Mouse (Mus musculus) layer of hippocampus, postnatal 36 days (tissue): ENCODE measurements at regions not wholly inside any gene's neighbourhood (a gene's known extent, or its start where the extent isn't known, plus 50 kb on each side); places are given as distances from the start of the nearest gene placed in this dataset.

Experiments used
- DNase-seq, 2 experiments: peaks; one replicate each; pipeline ENCODE4 v3.0.0; 2022

DNA sequence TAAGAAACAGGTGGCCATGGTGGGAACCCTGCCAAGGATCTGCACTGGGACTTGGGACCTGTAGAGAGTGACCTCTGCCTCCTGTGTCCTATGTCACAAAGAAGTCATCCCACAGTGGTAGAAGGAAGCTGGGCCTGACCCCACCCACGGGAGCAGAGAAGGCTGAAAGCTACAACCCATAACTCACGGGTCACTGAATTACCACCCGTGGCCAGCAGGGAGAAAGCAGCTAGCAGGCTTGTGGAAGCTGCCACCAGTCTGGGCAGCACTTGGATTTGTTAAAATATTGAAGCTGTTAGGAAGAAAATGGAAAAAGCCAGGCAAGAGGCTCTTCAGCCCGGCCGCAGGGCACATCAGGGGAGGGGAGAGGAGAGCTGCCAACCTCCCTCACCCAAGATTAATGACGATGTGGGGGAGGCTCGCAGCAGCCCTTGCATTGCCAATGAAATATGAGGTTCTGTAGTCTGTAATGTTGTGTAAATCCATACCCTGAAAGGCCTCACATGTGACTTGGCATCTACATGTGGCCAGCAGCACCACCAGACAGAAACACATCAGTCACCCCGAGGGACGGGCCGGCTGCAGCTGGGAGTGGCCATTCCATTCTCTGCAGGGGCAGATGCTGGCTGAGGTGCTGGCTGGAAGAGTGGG, 94.5 kb downstream of the Olfm1 start:
- DNase-seq, result no peak

DNA sequence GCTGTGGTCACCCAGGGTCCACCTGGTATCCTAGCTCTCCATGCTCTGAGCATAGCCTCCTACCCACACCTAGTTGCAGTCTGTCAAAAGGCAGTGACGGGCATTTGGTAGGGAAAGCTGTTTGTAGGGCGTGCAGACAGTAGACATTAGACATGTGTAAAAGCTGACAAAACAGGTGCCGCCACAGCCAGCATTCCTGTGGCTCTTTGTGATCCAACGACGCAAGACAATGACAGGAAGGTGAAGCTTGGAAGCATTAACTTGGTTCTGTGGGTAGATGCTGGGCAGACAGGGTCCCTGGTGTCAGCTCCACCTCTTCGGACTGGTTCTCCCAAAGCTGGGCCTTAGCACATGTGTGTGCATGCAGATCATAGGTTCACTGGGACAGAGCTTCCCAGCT, 96.5 kb downstream of the Olfm1 start:
- no peak for DNase-seq

DNA sequence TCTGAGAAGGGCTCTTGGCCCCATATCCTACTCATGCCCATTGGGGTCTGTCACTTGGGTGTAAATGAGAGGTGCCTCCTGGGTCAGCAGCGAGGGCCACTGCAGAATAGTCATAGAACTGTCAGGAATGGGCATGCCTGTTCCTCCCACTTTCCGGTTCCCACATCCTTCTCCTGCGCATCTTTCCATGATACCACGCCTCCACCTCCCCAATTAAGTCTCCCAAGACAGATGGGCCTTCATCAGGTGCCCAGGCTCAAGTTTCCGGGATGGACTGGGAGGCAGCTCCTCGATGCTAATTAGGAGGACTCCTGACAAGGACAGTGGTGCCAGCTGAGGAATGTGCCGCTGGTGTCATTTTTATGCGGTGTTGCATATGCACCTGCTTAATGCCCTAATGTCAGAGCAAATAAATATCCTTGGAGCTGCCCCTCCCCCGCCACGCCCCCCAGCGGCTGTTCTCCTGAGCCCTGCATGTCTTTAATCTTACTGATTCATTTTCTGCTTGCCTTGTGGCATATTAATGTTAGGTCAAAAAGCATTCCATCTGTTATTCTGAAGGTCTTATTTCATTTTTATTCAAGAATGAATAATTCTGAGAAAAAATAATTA, 97.2 kb downstream of the Olfm1 start:
- DNase-seq, result no peak

DNA sequence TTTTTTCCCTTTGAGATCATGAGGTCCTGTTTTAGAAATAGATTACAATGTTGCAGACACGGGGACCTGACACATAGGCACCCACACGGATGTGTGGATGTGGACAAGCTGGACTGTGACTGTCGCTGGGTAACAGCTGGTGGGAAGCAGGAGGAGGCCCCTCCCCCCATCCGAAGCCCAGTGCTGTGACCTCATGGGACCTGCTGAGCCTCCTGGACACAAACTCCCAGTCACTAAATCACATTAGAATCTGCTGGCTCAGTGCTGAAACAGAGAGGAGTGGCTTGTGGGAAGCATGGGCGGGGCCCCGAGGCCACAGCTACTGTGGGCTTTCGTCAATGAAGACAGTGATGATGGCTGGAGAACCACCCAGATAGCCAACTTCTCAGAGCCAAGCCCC, 101.7 kb downstream of the Olfm1 start:
- DNase-seq, result no peak

DNA sequence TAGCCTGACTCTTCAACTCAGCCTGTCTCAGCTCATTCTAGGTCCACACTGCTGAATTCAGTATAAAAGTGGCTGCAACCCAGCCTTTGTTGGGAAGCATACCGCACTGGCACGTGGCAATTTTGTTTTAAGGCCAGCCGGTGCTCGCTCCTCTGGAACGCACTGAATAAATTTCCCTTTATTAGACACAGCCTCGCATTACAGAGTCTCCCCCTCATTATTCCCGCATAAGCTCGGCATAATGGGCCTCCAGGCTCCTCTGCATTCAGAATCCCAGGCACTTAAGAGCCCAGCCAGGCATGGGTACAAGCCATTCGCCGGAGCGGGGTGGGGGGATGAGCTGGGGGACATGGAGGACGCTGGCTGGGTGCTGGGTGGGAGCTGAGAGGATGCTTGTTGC, 103.4 kb downstream of the Olfm1 start:
- DNase-seq, result no peak

DNA sequence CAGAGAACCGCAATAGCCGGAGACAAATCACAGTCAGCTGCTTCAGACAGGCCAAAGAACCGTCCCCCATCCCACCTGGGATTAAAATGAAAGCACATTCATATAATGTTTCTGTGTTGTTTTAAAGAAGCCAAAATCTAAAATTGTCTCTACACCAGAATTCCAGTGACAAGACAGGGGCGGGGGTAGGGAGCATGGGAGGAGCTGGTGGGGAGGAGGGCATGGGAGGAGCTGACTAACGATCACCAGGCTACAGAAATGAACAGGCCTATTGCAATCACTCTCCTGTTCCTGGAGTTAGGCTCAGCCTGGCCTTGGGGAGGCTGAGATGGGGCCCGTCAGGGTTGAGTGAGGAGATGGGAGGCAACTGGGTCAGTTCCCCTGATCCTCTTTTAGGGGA, 105.9 kb downstream of the Olfm1 start:
- no peak for DNase-seq

DNA sequence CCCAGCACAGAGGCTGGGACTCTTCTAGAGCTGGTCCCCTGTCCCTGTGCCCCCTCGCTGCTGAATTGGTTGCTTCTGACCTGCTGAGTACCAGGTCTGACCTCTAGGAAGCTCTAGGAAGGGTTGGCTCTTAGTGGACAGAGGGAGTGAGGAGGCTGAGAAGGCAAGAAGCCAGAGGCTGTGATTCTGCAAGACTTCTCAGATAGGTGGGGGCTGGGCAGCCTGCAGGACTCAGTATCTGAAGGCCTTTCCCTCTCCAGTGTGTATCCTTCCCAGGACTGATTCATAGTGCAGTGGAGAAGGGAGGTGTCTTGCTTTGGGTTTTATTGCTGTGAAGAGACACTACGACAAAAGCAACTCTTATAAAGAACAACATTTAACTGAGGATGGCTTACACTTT, 106.6 kb downstream of the Olfm1 start:
- DNase-seq, result no peak

DNA sequence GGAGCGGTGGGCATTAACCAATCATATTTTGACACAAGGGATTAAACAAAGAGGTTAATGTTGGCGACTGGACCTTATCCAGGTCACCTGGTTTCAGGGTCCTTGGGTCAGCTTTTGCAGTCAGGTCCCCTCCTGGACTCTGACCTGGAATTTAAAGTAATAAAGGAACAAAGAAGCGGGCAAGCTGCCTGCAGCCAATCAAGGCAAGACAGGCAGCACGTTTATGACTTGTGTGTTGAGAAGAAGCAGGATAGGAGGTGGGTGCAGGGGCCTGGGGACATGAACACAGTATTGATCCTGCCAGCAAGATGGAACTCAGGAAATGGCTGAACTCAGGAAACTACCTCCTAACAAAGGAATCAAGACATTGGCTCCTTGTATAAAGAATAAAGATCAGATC, 108.5 kb downstream of the Olfm1 start:
- DNase-seq, result no peak

DNA sequence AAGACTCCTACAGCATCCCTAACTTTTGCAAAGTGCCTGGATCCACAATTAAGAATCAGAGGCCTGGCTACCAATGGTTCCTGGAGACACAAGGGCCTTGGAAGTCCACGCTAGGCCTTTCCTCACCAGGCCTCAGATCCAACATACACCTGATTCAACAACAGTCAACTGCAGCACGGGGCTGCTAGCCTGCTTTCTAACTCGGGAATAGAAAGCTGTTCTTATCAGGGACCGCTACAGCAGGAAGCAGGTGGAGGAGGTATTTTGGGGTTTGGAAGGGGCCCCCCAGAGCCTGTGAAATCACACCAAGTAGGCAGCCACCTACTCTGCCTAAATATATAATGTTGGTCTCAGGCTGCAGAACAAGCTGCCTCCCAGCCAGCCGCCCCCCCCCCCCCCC, 111.1 kb downstream of the Olfm1 start:
- DNase-seq, result no peak

DNA sequence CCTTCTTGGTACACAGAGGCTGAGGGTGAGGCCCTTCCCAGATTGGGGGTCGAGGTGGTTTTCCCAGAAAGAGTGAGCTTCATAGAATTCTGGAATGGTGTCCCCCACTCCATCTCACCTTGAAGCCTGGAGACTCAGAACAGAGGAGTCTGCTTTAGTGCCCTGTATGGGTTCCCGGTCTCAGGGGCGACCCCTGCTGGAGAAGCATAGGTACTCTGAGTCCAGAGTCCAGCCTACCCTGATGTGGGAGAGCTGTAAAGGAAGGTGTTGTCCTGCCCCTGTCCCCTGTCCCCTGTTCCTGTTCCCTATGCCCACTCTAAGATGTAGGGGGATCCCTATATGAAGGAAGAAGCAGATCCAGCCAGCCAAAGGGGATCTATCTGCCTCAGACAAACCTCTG, 111.9 kb downstream of the Olfm1 start:
- peak in 1 of 2 experiments; percentile 40 for DNase-seq

DNA sequence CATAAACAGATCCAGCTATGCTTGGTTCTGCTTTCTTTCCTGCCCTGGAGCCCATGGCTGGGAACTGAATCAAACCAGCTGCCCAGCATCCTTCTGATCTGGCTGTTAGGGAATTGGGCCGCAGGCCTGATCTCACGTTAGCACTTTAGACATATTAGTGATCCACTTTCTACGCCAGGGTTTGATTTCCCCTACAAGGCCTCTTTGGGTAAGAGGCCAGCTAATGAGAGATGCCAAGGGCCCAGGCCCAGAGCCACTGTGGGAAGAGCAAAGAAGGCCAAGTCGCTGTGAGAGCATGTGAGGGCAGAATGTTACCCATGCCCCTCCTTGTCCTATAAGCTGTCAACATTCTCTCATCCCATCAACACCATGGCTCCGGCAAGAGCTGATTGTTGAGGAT, 116.3 kb downstream of the Olfm1 start:
- DNase-seq, result no peak

DNA sequence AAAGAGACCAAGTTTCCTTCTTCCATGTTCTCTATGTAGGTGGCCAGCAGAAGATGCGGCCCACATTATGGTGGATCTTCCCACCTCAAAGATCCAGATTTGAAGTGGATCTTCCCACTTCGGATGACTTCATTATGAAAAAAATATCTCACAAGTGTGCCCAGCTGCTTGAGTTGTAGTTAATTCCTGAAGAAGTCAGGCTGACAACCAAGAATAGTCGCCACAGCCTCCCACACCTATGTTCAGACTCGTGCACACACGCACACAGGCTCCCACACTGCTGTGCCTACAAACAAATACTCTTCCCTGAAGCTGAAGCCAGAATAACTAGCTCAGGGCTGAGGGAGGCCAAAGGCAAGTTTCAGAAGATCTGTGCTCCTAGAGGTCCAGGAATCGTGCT, 119.4 kb downstream of the Olfm1 start:
- no peak for DNase-seq

DNA sequence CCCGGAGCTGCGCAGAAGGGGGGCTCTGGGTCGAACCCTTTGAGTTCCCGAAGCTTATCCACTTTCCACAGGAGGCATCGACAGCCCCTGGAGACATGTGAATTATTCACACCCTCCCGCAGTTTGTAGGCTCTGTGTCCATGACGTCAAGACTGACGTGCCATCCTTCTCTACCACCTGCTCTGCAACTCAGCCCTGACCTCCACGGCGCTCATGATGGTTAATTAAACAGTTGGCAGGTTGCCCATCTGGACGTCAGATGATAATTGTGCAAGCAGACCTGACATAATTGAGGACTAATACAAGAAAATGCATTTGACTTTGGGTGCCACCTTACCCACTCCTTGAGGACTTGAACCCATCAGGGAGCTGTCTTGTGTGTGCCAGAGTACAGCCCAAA, 121.1 kb upstream of the Ppp1r26 start:
- DNase-seq, result no peak

DNA sequence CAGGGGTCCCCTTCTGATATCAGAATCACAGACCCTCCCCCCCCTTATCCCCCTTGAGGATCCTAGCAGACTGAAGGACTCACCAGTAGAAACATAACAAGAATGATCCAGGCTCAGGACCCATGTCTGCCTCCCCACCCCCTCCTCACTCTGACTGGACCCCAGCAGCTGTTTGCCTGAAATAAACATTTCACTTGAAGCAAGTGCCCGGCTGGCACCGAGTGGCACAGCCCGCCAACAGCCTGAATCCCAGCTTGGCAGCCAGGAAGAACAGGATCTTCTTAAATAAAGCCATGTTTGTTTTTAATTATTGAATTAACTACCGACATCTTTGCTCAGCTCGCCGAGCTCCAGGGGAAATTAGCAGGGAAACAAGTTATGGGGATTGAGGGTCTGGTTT, 120.5 kb upstream of the Ppp1r26 start:
- no peak for DNase-seq

DNA sequence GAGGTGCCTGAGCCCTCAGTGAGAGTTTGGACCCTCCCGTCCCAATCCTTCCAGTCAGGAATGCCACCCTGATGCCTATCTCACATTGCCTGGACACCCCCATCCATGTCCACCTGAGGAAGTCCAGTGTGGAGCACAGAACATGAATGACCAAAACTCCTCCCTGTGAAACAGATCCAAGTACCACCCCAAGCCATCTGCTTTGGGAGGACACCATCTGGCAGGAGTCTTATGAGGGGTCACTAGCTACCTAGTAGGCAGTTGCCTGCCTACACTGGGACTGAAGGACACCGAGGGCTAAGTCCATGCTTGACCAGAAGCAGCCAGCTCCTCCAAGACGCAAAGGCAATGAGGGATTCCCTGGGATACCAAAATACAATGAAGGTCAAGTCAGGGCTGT, 119.9 kb upstream of the Ppp1r26 start:
- DNase-seq, result no peak

DNA sequence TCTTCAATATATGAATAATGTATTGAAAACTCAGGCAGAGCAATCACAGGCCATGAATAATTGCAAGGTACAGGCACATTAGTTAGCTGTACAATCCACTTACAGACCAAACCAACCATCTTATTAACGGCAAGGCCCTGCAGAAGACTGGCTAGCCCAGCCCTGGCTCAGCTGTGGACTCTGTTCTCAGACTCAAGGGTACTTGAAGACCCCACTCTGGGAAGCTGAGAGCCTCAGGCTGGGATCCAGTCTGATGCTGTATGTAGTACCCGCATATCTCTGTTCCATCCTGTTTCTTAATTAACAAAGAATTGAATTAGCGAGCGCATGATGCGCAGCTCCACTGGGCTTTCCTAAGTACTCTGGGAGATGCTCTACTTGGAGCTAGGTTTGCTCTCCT, 117.5 kb upstream of the Ppp1r26 start:
- DNase-seq, result no peak

DNA sequence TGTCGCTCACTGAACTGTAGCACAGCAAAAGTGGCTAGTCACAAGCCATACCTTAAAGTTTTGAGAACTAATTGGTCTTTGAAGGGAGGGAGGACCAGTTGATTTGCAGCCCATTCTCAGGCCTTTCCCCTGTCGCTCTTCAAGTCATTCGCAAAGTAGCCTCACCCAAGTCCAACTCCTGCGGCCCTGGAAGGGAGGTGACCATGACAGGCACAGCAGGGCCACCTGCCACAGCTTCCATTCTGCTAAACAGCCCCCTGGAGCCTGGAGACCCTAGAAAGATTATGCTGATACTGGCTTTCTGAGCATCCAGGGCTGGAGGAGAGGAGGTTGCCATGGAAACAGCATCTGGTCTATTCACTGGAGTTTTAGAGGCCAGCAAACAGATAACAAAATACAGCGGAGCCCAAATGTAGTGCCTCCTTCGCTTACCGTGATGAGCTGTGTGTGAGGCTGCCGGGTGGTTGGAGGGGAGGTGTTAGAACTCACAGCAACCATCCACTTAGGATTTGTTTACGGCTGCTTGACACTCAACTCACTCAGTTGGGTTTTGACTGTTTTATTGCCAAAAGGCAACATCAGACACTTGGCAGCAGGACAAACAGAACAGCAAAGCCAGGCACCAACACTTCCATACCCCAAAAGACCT, 111.3 kb upstream of the Ppp1r26 start:
- peak in 1 of 2 experiments; percentile 30 for DNase-seq

DNA sequence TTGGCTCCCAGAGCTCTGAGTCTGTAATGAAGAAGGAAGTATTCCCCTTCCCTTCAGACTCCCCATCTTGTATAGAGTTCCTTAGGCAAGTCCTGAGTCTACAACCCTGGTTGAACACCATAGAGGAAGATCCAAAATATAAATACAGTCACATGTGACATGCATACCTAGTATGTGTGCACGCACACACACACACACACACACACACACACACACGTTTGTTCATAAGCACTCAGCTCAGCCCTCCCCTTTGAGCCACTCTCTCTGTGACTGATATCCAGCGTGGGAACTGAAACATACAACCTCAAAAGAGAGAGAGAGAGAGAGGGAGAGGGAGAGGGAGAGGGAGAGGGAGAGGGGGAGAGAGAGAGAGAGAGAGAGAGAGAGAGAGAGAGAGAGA, 110.8 kb upstream of the Ppp1r26 start:
- no peak for DNase-seq

DNA sequence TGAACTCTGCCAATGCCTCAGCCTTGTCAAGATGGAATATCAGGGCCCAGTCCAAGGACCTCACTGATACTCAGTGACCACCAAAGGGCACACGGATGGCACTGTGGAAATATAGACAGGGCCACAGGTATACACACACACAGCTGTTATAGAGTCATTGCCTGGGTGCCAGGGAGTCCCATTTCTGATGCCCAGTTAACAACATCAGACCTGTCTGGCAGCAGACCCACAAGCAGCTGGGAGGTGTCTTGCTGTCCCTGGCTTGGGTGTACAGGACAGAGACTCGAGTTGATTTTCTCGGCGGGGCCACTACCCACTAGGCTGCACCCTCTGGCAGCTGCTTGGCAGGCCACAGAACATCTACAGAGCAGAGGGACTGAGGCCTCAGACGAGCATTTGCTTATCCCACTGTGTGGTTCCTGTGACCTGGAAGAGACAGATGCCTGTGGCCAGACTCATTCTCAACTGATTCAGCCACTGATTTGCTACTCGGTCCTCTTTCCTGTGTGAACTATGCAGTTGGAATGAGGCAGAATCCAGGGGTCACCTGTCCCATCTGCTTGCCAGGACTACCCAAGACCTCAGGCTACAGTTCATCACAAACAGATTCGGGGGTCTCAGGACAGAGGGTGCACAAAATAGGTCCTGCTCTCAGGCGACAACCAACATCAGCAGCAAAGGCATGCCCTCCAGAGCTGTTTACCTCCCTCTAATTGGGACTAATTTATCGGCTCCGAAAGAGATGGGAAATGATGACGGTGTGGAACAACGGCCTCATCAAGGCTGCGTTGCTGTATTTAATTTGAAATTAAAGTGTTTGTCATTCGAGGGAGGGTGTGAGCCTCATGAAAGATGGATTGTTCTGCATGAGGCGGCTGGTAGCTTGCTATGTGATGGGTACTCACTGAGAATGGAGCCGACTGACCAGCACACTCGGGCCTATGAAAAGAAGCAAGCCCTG, 110.0 kb upstream of the Ppp1r26 start:
- DNase-seq, result no peak

DNA sequence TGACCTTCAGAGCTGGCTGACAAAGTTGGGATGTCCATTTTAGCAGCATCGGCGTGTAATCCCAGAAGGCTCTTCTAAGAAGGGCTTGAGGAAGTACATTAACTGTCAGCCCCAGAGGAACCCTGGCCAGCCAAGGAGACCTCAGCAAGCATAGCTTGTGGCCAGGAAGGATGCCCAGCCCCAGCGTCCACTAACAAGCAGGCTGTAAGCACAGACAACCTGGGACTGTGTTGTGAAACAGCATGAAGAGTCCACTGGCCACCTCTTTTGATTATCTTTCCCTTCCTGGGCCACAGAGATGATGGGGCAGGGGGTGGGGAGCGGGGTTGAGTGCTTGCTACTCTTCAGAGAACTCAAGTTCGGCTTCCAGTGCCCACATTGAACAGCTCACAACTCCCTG, 109.0 kb upstream of the Ppp1r26 start:
- no peak for DNase-seq

DNA sequence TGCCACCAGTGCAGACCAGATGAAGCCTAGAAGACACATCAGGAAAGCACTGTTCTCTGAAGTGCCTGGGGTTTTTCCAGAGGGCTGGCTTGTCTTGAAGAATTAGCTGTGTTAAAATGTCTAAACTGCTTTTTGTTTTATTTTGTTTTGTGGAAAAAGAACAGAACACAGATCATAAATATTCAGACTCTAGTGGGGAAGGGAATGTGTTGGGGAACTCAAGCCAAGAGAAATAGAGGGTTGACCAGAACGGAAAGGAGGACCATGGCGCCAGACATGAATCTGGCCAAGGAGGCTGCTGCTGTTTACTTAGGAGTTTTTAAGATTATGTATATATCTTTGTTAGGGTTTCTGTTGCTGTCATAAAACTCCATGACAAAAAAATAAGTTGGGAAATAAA, 105.3 kb upstream of the Ppp1r26 start:
- no peak for DNase-seq

DNA sequence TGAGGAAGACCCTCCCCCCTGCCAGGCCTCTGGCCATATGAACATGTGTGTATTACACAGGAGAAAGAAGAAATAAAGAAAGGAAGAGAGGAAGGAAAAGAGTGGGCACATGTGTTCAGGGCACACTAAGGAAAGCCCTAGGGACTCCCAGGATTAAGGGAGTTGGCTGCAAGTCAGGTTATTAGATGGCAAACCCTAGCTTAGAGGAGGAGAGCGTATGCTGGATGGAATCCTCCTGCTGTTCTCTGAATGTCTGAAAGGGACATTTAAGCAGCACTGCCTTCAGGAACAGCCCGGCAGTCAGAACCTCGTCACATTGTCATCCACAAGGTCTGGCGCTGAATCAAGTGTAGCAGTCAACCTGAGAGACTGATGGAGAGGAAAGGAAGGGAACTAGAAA, 98.1 kb upstream of the Ppp1r26 start:
- no peak for DNase-seq

DNA sequence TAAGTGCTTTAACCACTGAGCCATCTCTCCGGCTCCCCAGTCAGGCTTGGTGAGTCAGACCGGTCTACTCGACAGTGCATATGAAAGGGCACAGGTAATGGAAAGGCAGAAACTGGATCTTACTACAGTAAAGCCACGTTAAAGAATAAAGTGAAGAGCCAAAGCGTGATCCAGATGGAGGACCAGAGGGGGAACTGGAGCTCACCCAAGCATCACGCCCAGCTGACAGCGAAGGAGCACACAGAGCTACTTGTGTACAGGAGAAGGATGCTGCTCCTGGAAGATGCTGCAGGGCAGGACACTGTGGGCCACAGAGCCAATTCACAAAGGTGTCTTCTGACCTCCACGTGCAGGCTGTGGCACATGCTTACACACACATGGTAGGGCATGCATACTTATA, 96.7 kb upstream of the Ppp1r26 start:
- DNase-seq, result no peak
